Mouse (Mus musculus) 416B (cell line): ENCODE data around the gene Obp1b.
"Not testable (repeated sequence)": the region's sequence is repeated elsewhere in the genome, so short reads cannot be mapped to it uniquely, and the experiment has no call there.

Source experiments
- DNase-seq: peaks from one replicate; pipeline ENCODE4 v3.0.0; 2011; ENCODE audit warnings: low read depth

The Obp1b gene

GRCm38 (mm10) chrX:78186477-78186876 is at the start of gene Obp1b:
TSS of gene Obp1b (plus strand) at chrX:78186777.
- DNase-seq = not testable (repeated sequence)

GRCm38 (mm10) chrX:78202220-78202619 is 15.6 kb downstream of the Obp1b start:
- not testable (repeated sequence) for DNase-seq

GRCm38 (mm10) chrX:78202829-78203228 is 16.3 kb downstream of the Obp1b start:
- no peak for DNase-seq
